Mouse (Mus musculus) heart, embryonic 10.5 days (tissue): ENCODE data around the gene Nell1. TPM values are rescaled to one million over a fixed set of nuclear protein-coding genes. Genes with fewer than 3 reads are reported as not detected.

Experiments
- DNase-seq: peaks from one replicate; pipeline ENCODE4 v3.0.0-alpha.2; 2017; ENCODE audit warnings: low spot score
- H3K27ac ChIP-seq: fragments of 300-500 bp; sonication (generic); 2 replicates; pipeline ENCODE4 v1.5.1; 2016; ENCODE audit warnings: mild to moderate bottlenecking
- H3K27me3 ChIP-seq: fragments of 300-500 bp; sonication (generic); 2 replicates; pipeline ENCODE4 v1.6.1; 2016; ENCODE audit warnings: mild to moderate bottlenecking; ENCODE audit not compliant: poor library complexity, insufficient read depth, severe bottlenecking
- H3K36me3 ChIP-seq: fragments of 300-500 bp; sonication (generic); 2 replicates; pipeline ENCODE4 v1.6.1; 2016; ENCODE audit warnings: mild to moderate bottlenecking, moderate library complexity
- H3K4me1 ChIP-seq: fragments of 300-500 bp; sonication (generic); 2 replicates; pipeline ENCODE4 v1.6.1; 2016; ENCODE audit warnings: mild to moderate bottlenecking
- H3K4me3 ChIP-seq: fragments of 300-500 bp; sonication (generic); 2 replicates; pipeline ENCODE4 v1.5.1; 2016; ENCODE audit warnings: mild to moderate bottlenecking, moderate library complexity
- H3K9me3 ChIP-seq: fragments of 300-500 bp; sonication (generic); 2 replicates; pipeline ENCODE4 v1.6.1; 2016; ENCODE audit warnings: mild to moderate bottlenecking, moderate library complexity
- WGBS: fragments of 180-500 bp; shearing (Covaris S2); methylation state at CpG from one replicate; pipeline ENCODE4 v1.1.7; 2016; 5-methylcytosine and 5-hydroxymethylcytosine counted together
- polyA plus RNA-seq: library from polyadenylated mRNA; unstranded; fragments of >200 nt; fragmentation: Nextera tagmentation; extraction: Ambion mirVana; gene quantifications from 2 replicates; pipeline ENCODE4 v1.2.1, GENCODE M21; 2016

Gene Nell1
- polyA plus RNA-seq, 1 experiment from 2014 or later, result 2.4 TPM

DNA sequence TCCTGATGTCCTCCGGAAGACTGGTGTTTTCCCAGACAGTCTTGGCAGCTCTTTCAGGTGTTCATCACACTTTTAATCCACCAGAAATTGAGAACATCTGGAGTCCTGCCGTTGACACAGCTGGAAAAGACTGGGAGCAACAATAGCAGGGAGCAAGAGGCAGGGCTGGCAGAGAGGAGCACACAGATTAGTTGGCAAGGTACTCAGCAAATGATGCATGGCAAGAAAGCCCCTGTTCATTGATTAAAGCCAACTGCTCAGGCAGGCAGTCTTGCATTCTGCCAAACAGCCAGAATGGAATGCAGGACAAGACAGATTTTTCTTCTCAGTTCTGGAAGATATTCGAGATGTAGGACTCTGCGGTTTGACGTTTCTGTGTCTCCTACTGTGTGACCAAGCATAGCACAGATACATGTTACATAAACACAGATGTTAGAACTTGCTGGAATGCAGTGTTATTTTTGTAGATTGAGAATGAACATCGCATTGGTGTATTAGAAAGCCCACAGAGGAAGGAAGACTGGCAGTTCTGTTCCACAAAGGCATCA is 925.0 kb downstream of the Nell1 start:
- DNase-seq, result no peak
- WGBS, result 73% methylated on average over 6 of the region's 6 CpGs
- Histone ChIP-seq H3K4me1 (no peaks in the 10 kb centered on the region), H3K27ac (no peak overlapping the region), H3K36me3 (no peaks in the 10 kb centered on the region), H3K9me3 (no peaks in the 10 kb centered on the region), H3K4me3 (no peak overlapping the region), H3K27me3 (no peaks in the 10 kb centered on the region)

Other genes starting within 250 kb of the Nell1 start
- gene Htatip2, start 215.7 kb upstream of the Nell1 start, polyA plus RNA-seq, result 13.8 and 17.9 TPM in 2 replicates
- gene Prmt3, start 196.5 kb upstream of the Nell1 start, polyA plus RNA-seq, result 65.2 and 69.7 TPM in 2 replicates
- not detected in 2 replicates for gene Slc6a5, start 64.7 kb upstream of the Nell1 start, polyA plus RNA-seq